Mouse (Mus musculus) heart, adult 2 months (tissue): ENCODE measurements around the gene Fkbp10. TPM values are rescaled to one million over a fixed set of nuclear protein-coding genes. Genes with fewer than 3 reads are reported as not detected.

Source experiments
- DNase-seq, 2 experiments: peaks; one replicate each; pipeline ENCODE4 v3.0.0; 2021
- H3K27ac ChIP-seq: fragments of 200-600 bp; 2 replicates; pipeline ENCODE4 v1.8.1; 2022
- H3K27me3 ChIP-seq: fragments of 200-500 bp; 2 replicates; pipeline ENCODE4 v1.6.1; 2012; ENCODE audit warnings: mild to moderate bottlenecking, low read length, inconsistent platforms, mixed read lengths; ENCODE audit not compliant: control insufficient read depth, insufficient read depth
- H3K36me3 ChIP-seq: fragments of 200-500 bp; 2 replicates; pipeline ENCODE4 v1.6.1; 2012; ENCODE audit warnings: low read length, inconsistent platforms; ENCODE audit not compliant: control insufficient read depth, insufficient read depth
- H3K4me1 ChIP-seq: fragments of 200-500 bp; 2 replicates; pipeline ENCODE4 v1.6.1; 2011; ENCODE audit warnings: low read length; ENCODE audit not compliant: control insufficient read depth, insufficient read depth
- H3K4me3 ChIP-seq: fragments of 200-600 bp; 2 replicates; pipeline ENCODE4 v1.8.1; 2022
- H3K79me2 ChIP-seq: fragments of 200-500 bp; replicated peaks from 2 replicates; pipeline ENCODE4 v1.6.1; 2012; ENCODE audit warnings: mild to moderate bottlenecking, inconsistent platforms, low read length, moderate library complexity, mixed read lengths; ENCODE audit not compliant: control insufficient read depth, insufficient read depth
- H3K9ac ChIP-seq: fragments of 200-500 bp; 2 replicates; pipeline ENCODE4 v1.6.1; 2012; ENCODE audit warnings: low read depth, mild to moderate bottlenecking, control low read depth, inconsistent platforms, low read length, mixed read lengths
- CTCF ChIP-seq: fragments of 200-600 bp; IDR thresholded peaks from 2 replicates; pipeline ENCODE4 v1.8.1; 2022; ENCODE audit warnings: antibody characterized with exemption, mild to moderate bottlenecking, moderate library complexity
- EP300 ChIP-seq: fragments of 200-500 bp; IDR thresholded peaks from 2 replicates; pipeline ENCODE4 v1.6.1; 2011; ENCODE audit warnings: low read depth, low read length, control low read depth; ENCODE audit not compliant: insufficient read depth
- POLR2A ChIP-seq: fragments of 200-500 bp; IDR thresholded peaks from 2 replicates; pipeline ENCODE4 v1.6.1; 2011; ENCODE audit warnings: mild to moderate bottlenecking, low read depth, low read length, control low read depth; ENCODE audit not compliant: insufficient read depth
- WGBS: fragments of 180-500 bp; shearing (Covaris S2); methylation state at CpG from one replicate; pipeline ENCODE4 v1.1.7; 2018; 5-methylcytosine and 5-hydroxymethylcytosine counted together
- intact Hi-C: fragments of 180-260 bp; cut with DNase I; formaldehyde crosslinking; loops from one replicate; pipeline ENCODE4 v1.15.1; 2025
- polyA plus RNA-seq: library from polyadenylated mRNA; depleted of rRNA; stranded (reverse); fragments of >200 nt; gene quantifications from 2 replicates; pipeline ENCODE4 v1.2.3, GENCODE M21; 2012
- total RNA-seq, 2 experiments: library from RNA; stranded (reverse); gene quantifications; 2 replicates each; pipeline ENCODE4 v1.2.3; 2021

The Fkbp10 gene
- total and polyA plus RNA-seq, 3 experiments, result 7.4 to 24.8 (median 7.5) TPM

DNA sequence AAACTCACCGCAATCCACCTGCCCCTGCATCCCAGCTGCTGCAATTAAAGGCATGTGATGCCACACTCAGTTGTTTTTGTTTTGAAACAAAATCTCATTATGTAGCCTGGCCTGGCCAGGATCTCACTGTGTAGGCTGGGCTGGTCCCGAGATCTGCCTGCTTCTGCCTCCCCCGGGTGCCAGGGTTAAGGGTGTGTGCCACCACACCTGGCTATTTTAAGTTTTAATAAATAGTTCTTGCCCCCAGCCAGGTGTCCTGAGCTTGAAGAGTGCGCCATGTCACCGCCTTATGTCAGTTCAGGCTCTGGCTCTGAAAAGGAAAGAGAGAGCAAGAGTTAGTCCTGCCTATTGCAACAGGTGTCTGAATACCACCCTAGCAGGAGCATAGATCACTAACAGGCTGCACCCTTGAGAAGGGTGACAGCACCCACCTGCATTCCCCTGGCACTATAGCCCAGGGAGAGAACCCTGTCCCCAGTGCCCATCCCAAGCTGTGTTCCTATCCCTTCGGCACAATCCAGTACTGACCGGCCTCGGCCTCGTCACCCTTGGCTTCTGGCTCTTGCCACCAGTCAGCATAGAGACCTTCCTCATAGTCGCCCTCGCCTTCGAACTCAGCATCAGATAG, 6.5 kb upstream of the Fkbp10 start:
- H3K4me3 ChIP-seq, result no peak overlapping the region
- no peaks in the 10 kb centered on the region for H3K36me3 ChIP-seq
- no peak overlapping the region for H3K27ac ChIP-seq
- TF ChIP-seq POLR2A (no peak), CTCF (no peak), EP300 (no peak)
- no peak for DNase-seq
- H3K79me2 ChIP-seq, result no peaks in the 10 kb centered on the region
- no peak overlapping the region for H3K9ac ChIP-seq
- intact Hi-C loops, result loop anchor here (1.0 kb wide), 1 partner anchor 47 kb away; no protein-coding TSS in a partner anchor
- 93% methylated on average over 12 of the region's 12 CpGs for WGBS
- peaks cover 6% of the 10 kb centered on the region for H3K4me1 ChIP-seq
- H3K27me3 ChIP-seq, result no peaks in the 10 kb centered on the region

DNA sequence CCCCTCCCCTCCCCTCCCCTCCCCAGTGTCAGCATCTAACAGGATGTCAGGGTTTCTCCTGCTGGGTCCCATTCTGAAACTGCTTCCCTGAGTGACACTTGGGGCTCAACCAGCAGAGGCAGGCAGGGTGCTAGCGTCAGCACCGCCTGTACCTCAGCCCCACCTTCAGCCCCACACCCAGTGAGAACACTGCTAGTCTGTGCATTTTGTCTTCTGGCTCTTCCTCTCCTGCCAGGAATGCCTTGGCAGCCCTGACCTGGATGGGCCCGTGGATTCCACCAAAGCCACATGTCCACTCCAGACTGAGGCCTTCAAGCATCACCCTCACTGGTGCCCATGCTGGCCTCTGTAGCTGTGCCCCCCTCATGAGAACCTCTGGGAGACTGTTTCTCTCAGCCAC, 5.8 kb upstream of the Fkbp10 start:
- 70% methylated on average over 3 of the region's 3 CpGs for WGBS
- no peak overlapping the region for H3K9ac ChIP-seq
- no peaks in the 10 kb centered on the region for H3K27me3 ChIP-seq
- peaks cover 5% of the 10 kb centered on the region; the same call in 1 of the 2 replicates for H3K4me1 ChIP-seq
- DNase-seq, result no peak
- H3K4me3 ChIP-seq, result no peak overlapping the region
- H3K36me3 ChIP-seq, result no peaks in the 10 kb centered on the region
- no peak overlapping the region for H3K27ac ChIP-seq
- intact Hi-C loops, result no loop called here
- no peak for TF ChIP-seq POLR2A
- TF ChIP-seq CTCF, result no peak
- no peak for TF ChIP-seq EP300
- H3K79me2 ChIP-seq, result no peaks in the 10 kb centered on the region

DNA sequence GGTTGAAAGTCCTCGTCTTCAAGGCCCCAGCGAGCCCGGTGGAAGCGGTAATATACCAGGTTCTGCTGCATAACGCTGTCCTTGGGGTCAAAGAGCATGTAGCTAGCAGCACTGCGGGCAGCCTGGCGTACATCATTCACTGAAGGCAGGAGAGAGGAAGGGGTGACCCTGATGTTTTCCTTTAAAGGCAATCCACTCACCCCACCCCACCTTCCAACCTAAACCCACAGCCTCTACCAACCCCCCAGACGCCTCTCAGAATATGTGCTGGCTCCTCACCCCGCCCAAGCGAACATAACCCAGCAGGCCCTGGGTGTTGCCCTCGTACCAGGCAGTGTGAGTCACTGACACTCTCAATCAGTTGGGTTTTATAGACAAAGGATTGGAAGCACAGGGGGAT, 3.8 kb upstream of the Fkbp10 start:
- Histone ChIP-seq H3K79me2 (no peaks in the 10 kb centered on the region), H3K9ac (no peak overlapping the region), H3K27ac (no peak overlapping the region), H3K27me3 (no peaks in the 10 kb centered on the region), H3K4me3 (no peak overlapping the region), H3K36me3 (no peaks in the 10 kb centered on the region), H3K4me1 (peaks cover 7% of the 10 kb centered on the region)
- intact Hi-C loops, result no loop called here
- no peak for DNase-seq
- 80% methylated on average over 11 of the region's 11 CpGs for WGBS
- TF ChIP-seq CTCF (no peak), POLR2A (no peak), EP300 (no peak)

DNA sequence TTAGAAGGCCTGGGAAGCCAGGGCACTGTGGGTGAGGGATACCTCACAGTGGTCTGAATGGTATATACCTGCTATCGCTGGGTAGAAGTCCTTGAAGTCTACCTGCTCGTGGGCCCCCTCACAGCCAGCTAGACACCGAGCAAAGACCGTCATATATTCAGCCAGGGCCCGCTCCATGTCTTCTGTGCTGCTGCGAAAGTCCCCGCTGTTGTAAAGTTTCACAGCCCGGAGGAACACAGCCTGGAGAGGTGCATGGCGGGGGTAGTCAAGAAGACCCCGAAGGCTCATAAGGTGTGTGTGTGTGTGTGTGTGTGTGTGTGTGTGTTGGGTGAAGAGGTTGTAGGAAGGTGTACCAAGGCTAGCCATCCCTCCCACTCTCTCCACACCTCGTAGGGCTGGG, 2.0 kb upstream of the Fkbp10 start:
- Histone ChIP-seq H3K36me3 (no peaks in the 10 kb centered on the region), H3K79me2 (no peaks in the 10 kb centered on the region), H3K27me3 (no peaks in the 10 kb centered on the region), H3K27ac (no peak overlapping the region), H3K4me1 (peaks cover 7% of the 10 kb centered on the region), H3K9ac (peak overlapping the region; percentile 85), H3K4me3 (peak overlapping the region; percentile 79)
- no peak for DNase-seq
- intact Hi-C loops, result no loop called here
- no peak for TF ChIP-seq EP300
- TF ChIP-seq CTCF, result no peak
- no peak for TF ChIP-seq POLR2A
- 70% methylated on average over 11 of the region's 11 CpGs for WGBS

DNA sequence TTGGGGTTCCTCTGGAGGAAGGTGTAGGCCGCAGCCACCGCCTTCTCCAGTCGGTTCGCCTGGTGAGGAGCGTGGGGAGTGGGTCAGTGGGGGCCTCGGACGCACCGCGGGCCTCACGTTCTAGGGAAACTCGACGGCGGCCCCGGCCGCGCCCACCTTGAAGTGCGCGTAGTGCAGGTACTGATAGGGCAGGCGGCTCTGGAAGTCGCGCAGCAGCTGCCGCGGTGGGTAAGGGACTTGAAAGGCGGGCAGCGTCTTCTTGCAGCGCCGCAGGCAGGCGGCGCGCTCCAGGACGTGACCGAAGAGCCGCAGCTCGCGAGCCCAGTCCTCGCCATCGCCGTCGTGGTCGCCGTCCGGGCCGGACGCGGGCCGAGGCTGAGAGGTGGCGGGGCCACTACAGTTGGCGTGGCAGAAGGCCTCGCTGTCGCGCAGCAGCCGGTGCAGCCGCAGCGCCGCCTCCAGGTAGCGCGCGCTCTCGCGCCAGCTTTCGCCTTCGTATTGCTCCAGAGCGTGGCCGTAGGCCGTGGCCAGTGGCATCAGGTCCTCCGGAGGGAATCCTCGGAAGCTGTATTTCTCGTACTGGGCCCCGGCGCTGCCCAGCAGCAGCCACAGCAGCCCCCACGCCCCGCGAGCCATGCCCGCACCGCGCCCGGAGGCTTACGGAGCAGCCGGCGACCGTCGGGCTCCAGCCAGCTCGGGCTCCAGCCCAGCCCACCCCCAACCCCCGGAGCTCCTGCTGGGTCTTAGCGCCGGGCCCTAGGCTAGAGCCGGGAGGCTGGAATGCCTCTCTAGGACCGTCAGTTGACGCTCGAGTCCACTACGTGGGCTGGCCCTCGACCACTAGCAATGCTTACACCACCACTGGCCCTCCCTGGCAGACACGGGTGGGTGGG, 1.2 kb upstream of the Fkbp10 start, which contains the start of gene P3h4:
Gene P3h4, minus strand, starts transcription at position 816 of the 893 bp plus-strand sequence.
- intact Hi-C loops, result no loop called here

DNA sequence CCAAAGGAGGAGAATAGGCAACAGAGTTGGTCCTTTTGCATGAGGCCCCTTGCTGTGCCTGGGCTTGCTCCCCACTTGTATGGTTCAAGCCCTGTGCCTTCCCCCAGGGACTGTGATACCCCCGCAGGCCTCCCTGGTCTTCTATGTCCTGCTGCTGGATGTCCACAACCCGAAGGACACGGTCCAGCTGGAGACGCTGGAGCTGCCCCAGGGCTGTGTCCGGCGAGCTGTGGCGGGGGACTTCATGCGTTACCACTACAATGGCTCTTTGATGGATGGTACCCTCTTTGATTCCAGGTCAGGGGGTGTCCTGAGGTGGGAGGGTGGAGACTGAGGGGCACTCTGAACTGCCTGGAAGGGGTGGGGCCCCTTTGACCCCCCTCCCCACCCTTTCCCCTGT, 6.0 kb downstream of the Fkbp10 start:
- 75% methylated on average over 8 of the region's 8 CpGs for WGBS
- Histone ChIP-seq H3K27me3 (no peaks in the 10 kb centered on the region), H3K4me1 (peaks cover under 1% of the 10 kb centered on the region; the same call in 1 of the 2 replicates), H3K4me3 (no peak overlapping the region), H3K9ac (no peak overlapping the region), H3K27ac (no peak overlapping the region), H3K36me3 (no peaks in the 10 kb centered on the region), H3K79me2 (no peaks in the 10 kb centered on the region)
- TF ChIP-seq CTCF (no peak), POLR2A (no peak)
- DNase-seq, result no peak
- intact Hi-C loops, result no loop called here

More for the DNA sequence above, 1.2 kb upstream of the Fkbp10 start, which contains the start of gene P3h4:
- H3K9ac ChIP-seq, result peak within 1 kb of the TSS; percentile 85
- peaks cover 7% of the 10 kb centered on the region for H3K4me1 ChIP-seq
- peak within 1 kb of the TSS; percentile 90 for H3K27ac ChIP-seq
- peak; percentile 89 to 91 for DNase-seq
- no peaks in the 10 kb centered on the region for H3K79me2 ChIP-seq
- H3K4me3 ChIP-seq, result peak within 1 kb of the TSS; percentile 79
- no peaks in the 10 kb centered on the region for H3K36me3 ChIP-seq
- H3K27me3 ChIP-seq, result no peaks in the 10 kb centered on the region
- 2% methylated on average over 93 of the region's 93 CpGs for WGBS
- TF ChIP-seq CTCF (peak; percentile 92), EP300 (0 out of 2 replicates have a peak, but pooled peaks have one; percentile 29), POLR2A (peak; percentile 39)
